Mouse (Mus musculus) intestine, postnatal 0 days (tissue): ENCODE data around the gene Majin. TPM values are rescaled to one million over a fixed set of nuclear protein-coding genes. Genes with fewer than 3 reads are reported as not detected.
A peak's percentile ranks its signal among the peaks of the same experiment; 100 is the strongest.

ENCODE experiments used
- ATAC-seq: fragments of 200-750 bp; cut with Nextera tagmentation; 2 replicates; pipeline ENCODE4 v1.8.0; 2017; ENCODE audit warnings: mild to moderate bottlenecking, moderate TSS enrichment, moderate library complexity
- H3K27ac ChIP-seq: fragments of 300-500 bp; sonication (generic); 2 replicates; pipeline ENCODE4 v1.5.1; 2014; ENCODE audit warnings: mild to moderate bottlenecking, low read depth, low read length, moderate library complexity
- H3K27me3 ChIP-seq: fragments of 300-500 bp; sonication (generic); replicated peaks from 2 replicates; pipeline ENCODE4 v1.6.1; 2014; ENCODE audit warnings: low read length, mixed read lengths; ENCODE audit not compliant: control insufficient read depth, insufficient read depth
- H3K36me3 ChIP-seq: fragments of 300-500 bp; sonication (generic); 2 replicates; pipeline ENCODE4 v1.6.1; 2014; ENCODE audit warnings: mild to moderate bottlenecking, moderate library complexity; ENCODE audit not compliant: control insufficient read depth, insufficient read depth
- H3K4me1 ChIP-seq: fragments of 300-500 bp; sonication (generic); replicated peaks from 2 replicates; pipeline ENCODE4 v1.6.1; 2014; ENCODE audit warnings: antibody characterized with exemption, low read length, mixed read lengths; ENCODE audit not compliant: control insufficient read depth, insufficient read depth
- H3K4me2 ChIP-seq: fragments of 300-500 bp; sonication (generic); replicated peaks from 2 replicates; pipeline ENCODE4 v1.6.1; 2014; ENCODE audit warnings: low read depth, mild to moderate bottlenecking, moderate library complexity
- H3K4me3 ChIP-seq: fragments of 300-500 bp; sonication (generic); 2 replicates; pipeline ENCODE4 v1.5.1; 2014; ENCODE audit warnings: low read depth, low read length
- H3K9ac ChIP-seq: fragments of 300-500 bp; sonication (generic); 2 replicates; pipeline ENCODE4 v1.6.1; 2014; ENCODE audit warnings: mild to moderate bottlenecking, low read depth, low read length
- H3K9me3 ChIP-seq: fragments of 300-500 bp; sonication (generic); 2 replicates; pipeline ENCODE4 v1.6.1; 2016; ENCODE audit warnings: mixed run types; ENCODE audit not compliant: control insufficient read depth
- CTCF ChIP-seq: sonication (generic); IDR thresholded peaks from 2 replicates; pipeline ENCODE4 v1.5.1; 2016; ENCODE audit warnings: low read depth, mild to moderate bottlenecking, control low read depth, antibody characterized with exemption, moderate library complexity
- WGBS: fragments of 180-500 bp; shearing (Covaris S2); extraction: QIAGEN DNeasy Blood & Tissue Kit; methylation state at CpG from one replicate; pipeline ENCODE4 v1.1.7; 2014; 5-methylcytosine and 5-hydroxymethylcytosine counted together
- polyA plus RNA-seq: library from polyadenylated mRNA; unstranded; fragments of >200 nt; fragmentation: Nextera tagmentation; extraction: Ambion mirVana; gene quantifications from 2 replicates; pipeline ENCODE4 v1.2.1, GENCODE M21; 2015

Majin gene
- polyA plus RNA-seq, 1 experiment from 2014 or later = not detected

DNA sequence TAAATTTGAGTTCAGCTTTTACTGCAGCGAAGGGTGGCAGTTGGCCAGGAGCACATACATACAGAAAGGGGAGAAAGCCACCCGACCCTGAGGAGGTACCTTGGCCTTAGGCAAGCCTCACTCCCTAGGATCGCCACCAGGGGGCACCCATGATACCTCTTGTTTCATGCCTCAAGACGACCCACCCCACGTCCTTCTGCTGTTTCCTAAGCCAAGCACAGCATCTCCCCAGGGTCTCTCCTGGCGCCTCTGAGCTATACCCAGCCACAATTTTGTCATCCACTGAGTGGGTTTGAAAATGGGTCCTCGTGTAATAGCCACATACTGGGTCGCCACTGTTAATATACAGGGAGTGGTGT is 84.0 kb downstream of the Majin start:
- Histone ChIP-seq H3K4me3 (no peak overlapping the region), H3K27ac (peak overlapping the region; percentile 47), H3K4me1 (peaks cover 4% of the 10 kb centered on the region), H3K9ac (no peak overlapping the region), H3K36me3 (peaks cover 3% of the 10 kb centered on the region; the same call in 1 of the 2 replicates), H3K9me3 (no peaks in the 10 kb centered on the region), H3K4me2 (no peak overlapping the region), H3K27me3 (no peaks in the 10 kb centered on the region)
- ATAC-seq = 0 out of 2 replicates have a peak, but pooled peaks have one; percentile 9
- WGBS = 9% methylated on average over 8 of the region's 8 CpGs
- peak; percentile 92 for TF ChIP-seq CTCF

- WGBS = 63% methylated on average over 7 of the region's 7 CpGs
- H3K4me2 ChIP-seq = no peak overlapping the region
- H3K27me3 ChIP-seq = no peaks in the 10 kb centered on the region
- TF ChIP-seq CTCF = no peak
- H3K9ac ChIP-seq = no peak overlapping the region
- H3K27ac ChIP-seq = no peak overlapping the region
- no peak overlapping the region for H3K4me3 ChIP-seq
- H3K9me3 ChIP-seq = no peaks in the 10 kb centered on the region
- peaks cover 4% of the 10 kb centered on the region for H3K4me1 ChIP-seq
- ATAC-seq = no peak
- peaks cover 3% of the 10 kb centered on the region; the same call in 1 of the 2 replicates for H3K36me3 ChIP-seq
Measured at GRCm38 (mm10) chr19:6268670-6269132, 84.5 kb downstream of the Majin start.

- Histone ChIP-seq H3K9ac (no peak overlapping the region), H3K27me3 (no peaks in the 10 kb centered on the region), H3K4me1 (peaks cover 4% of the 10 kb centered on the region), H3K27ac (peak overlapping the region; percentile 81), H3K9me3 (no peaks in the 10 kb centered on the region), H3K4me3 (no peak overlapping the region), H3K4me2 (0 out of 2 replicates have a peak overlapping the region, but pooled peaks have one; percentile 9), H3K36me3 (peaks cover 3% of the 10 kb centered on the region; the same call in 1 of the 2 replicates)
- no peak for ATAC-seq
- TF ChIP-seq CTCF = no peak
- 63% methylated on average over 8 of the region's 8 CpGs for WGBS
Measured at GRCm38 (mm10) chr19:6269798-6270475, 85.7 kb downstream of the Majin start.

GRCm38 (mm10) chr19:6270661-6271060 is 86.5 kb downstream of the Majin start:
- peaks cover 4% of the 10 kb centered on the region for H3K4me1 ChIP-seq
- TF ChIP-seq CTCF = no peak
- peak overlapping the region; percentile 13; the same call in 1 of the 2 replicates for H3K9ac ChIP-seq
- WGBS = 43% methylated on average over 9 of the region's 9 CpGs
- H3K27ac ChIP-seq = peak overlapping the region; percentile 81
- no peak overlapping the region for H3K4me2 ChIP-seq
- H3K9me3 ChIP-seq = no peaks in the 10 kb centered on the region
- H3K4me3 ChIP-seq = no peak overlapping the region
- no peaks in the 10 kb centered on the region for H3K27me3 ChIP-seq
- H3K36me3 ChIP-seq = no peaks in the 10 kb centered on the region; the same call in 1 of the 2 replicates
- ATAC-seq = no peak

GRCm38 (mm10) chr19:6271206-6271605 is 87.0 kb downstream of the Majin start:
- ATAC-seq = no peak
- Histone ChIP-seq H3K9ac (peak overlapping the region; percentile 13; the same call in 1 of the 2 replicates), H3K36me3 (no peaks in the 10 kb centered on the region), H3K4me1 (peaks cover 6% of the 10 kb centered on the region), H3K4me2 (no peak overlapping the region), H3K27me3 (no peaks in the 10 kb centered on the region), H3K4me3 (no peak overlapping the region), H3K27ac (peak overlapping the region; percentile 81), H3K9me3 (no peaks in the 10 kb centered on the region)
- 28% methylated on average over 8 of the region's 8 CpGs for WGBS
- no peak for TF ChIP-seq CTCF

DNA sequence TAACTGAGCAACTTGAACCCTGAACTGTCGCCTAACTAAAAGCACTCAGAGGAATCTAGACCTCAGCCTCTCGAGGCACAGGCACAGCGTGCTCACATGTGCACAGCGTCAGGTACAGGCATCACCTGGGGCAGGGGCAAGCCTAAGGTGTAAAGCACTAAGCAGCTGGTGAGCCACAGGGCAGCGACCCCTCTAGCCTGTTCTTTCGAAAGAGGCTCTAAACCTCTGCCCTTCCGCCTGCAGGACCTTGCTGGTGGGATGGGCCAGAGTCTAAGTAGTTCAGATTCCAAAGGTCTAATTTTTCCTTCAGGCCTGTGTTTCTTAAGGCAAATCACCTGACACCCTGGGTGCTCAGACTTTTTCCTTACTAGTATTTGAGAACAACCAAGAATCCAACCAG is 87.9 kb downstream of the Majin start:
- H3K4me2 ChIP-seq = no peak overlapping the region
- peak; percentile 8 for TF ChIP-seq CTCF
- peak overlapping the region; percentile 81 for H3K27ac ChIP-seq
- WGBS = 40% methylated on average over 7 of the region's 7 CpGs
- H3K9ac ChIP-seq = no peak overlapping the region; the same call in 1 of the 2 replicates
- no peak overlapping the region for H3K4me3 ChIP-seq
- no peaks in the 10 kb centered on the region for H3K36me3 ChIP-seq
- peaks cover 7% of the 10 kb centered on the region for H3K4me1 ChIP-seq
- no peaks in the 10 kb centered on the region for H3K9me3 ChIP-seq
- ATAC-seq = peak; percentile 62
- no peaks in the 10 kb centered on the region for H3K27me3 ChIP-seq
